Mouse (Mus musculus): ENCODE data around the gene Nr3c2.

GRCm38 (mm10) chr8:77132903-77133637 is 233.8 kb downstream of the Nr3c2 start:
- no peak for TF ChIP-seq CTCF (IDR thresholded peaks at IDR 0.05; ENCODE audit: borderline replicate concordance, insufficient read depth, low read depth, low read length)
- TF ChIP-seq POLR2A (IDR thresholded peaks at IDR 0.05; ENCODE audit: borderline replicate concordance, insufficient read depth, low read length), result no peak

Data from cerebellum, adult 2 months (tissue).